Mouse (Mus musculus): ENCODE results near the gene Pomp. TPM values are rescaled to one million over a fixed set of nuclear protein-coding genes. Genes with fewer than 3 reads are reported as not detected.
A peak's percentile ranks its signal among the peaks of the same experiment; 100 is the strongest.
"Not testable (repeated sequence)": the region's sequence is repeated elsewhere in the genome, so short reads cannot be mapped to it uniquely, and the experiment has no call there.

The Pomp gene
- polyA plus RNA-seq, 1 experiment from 2014 or later, result 392 TPM

GRCm38 (mm10) chr5:147883581-147883980 lies 23.3 kb downstream of the Pomp start:
- CTCF ChIA-PET, result interaction anchor here (1.7 kb wide), 1 partner anchor 12 kb away, joined by 4 read pairs; no protein-coding TSS in a partner anchor
- no peaks in the 10 kb centered on the region for H3K27me3 ChIP-seq
- TF ChIP-seq CTCF (IDR thresholded peaks at IDR 0.05), result no peak
- DNase-seq (ENCODE audit: low read depth, low spot score) (no peak), ATAC-seq (no peak)
- POLR2A ChIA-PET, result interaction anchor here (0.8 to 1.3 kb wide), 2 partner anchors 11 to 318 kb away, joined by 3 to 5 read pairs; partner anchors contain the start of gene Slc46a3
- in situ Hi-C loops (cut with MboI; ENCODE audit: low pct_unique_long_range_greater_than_20kb), result no loop called here

GRCm38 (mm10) chr5:147888313-147889297 lies 28.3 kb downstream of the Pomp start:
- no peak for DNase-seq (ENCODE audit: low read depth, low spot score)
- in situ Hi-C loops (cut with MboI; ENCODE audit: low pct_unique_long_range_greater_than_20kb), result no loop called here

GRCm38 (mm10) chr5:147892735-147893134 lies 32.5 kb downstream of the Pomp start:
- ATAC-seq, result no peak
- no peak for TF ChIP-seq CTCF (IDR thresholded peaks at IDR 0.05)
- no peak for DNase-seq (ENCODE audit: low read depth, low spot score)
- in situ Hi-C loops (cut with MboI; ENCODE audit: low pct_unique_long_range_greater_than_20kb), result no loop called here
- POLR2A ChIA-PET, result interaction anchor here (0.6 kb wide), 1 partner anchor 20 kb away, joined by 3 read pairs; no protein-coding TSS in a partner anchor
- no peaks in the 10 kb centered on the region for H3K27me3 ChIP-seq
- CTCF ChIA-PET, result interaction anchor here (1.5 kb wide), 1 partner anchor 32 kb away, joined by 4 read pairs; the partner anchor contains the start of gene Pomp

More at GRCm38 (mm10) chr5:147888313-147889297, 28.3 kb downstream of the Pomp start:
- TF ChIP-seq CTCF (IDR thresholded peaks at IDR 0.05), result no peak
- CTCF ChIA-PET, result no interaction called here
- ATAC-seq, result no peak
- no peaks in the 10 kb centered on the region for H3K27me3 ChIP-seq
- POLR2A ChIA-PET, result no interaction called here

GRCm38 (mm10) chr5:147893143-147893542 lies 32.9 kb downstream of the Pomp start:
- ChIA-PET POLR2A (no interaction called here), CTCF (interaction anchor here (1.1 to 2.1 kb wide), 4 partner anchors 15 to 32 kb away, joined by 3 to 5 read pairs (median 4); partner anchors contain the start of gene Pomp)
- DNase-seq (ENCODE audit: low read depth, low spot score) (no peak), ATAC-seq (no peak)
- TF ChIP-seq CTCF (IDR thresholded peaks at IDR 0.05), result no peak
- in situ Hi-C loops (cut with MboI; ENCODE audit: low pct_unique_long_range_greater_than_20kb), result no loop called here
- no peaks in the 10 kb centered on the region for H3K27me3 ChIP-seq

GRCm38 (mm10) chr5:147893766-147894454 lies 33.6 kb downstream of the Pomp start:
- ChIA-PET CTCF (interaction anchor here (0.6 to 2.1 kb wide), 9 partner anchors 8 to 114 kb away, joined by 3 to 6 read pairs (median 4); no protein-coding TSS in a partner anchor), POLR2A (interaction anchor here (0.6 to 1.2 kb wide), 4 partner anchors 10 to 51 kb away, joined by 3 to 4 read pairs (median 3); no protein-coding TSS in a partner anchor)
- no peak for TF ChIP-seq CTCF (IDR thresholded peaks at IDR 0.05)
- no peak for DNase-seq (ENCODE audit: low read depth, low spot score)
- no peaks in the 10 kb centered on the region for H3K27me3 ChIP-seq
- no peak for ATAC-seq
- in situ Hi-C loops (cut with MboI; ENCODE audit: low pct_unique_long_range_greater_than_20kb), result no loop called here

- in situ Hi-C loops (cut with MboI; ENCODE audit: low pct_unique_long_range_greater_than_20kb), result no loop called here
- peak; percentile 73 for DNase-seq (ENCODE audit: low read depth, low spot score)
- TF ChIP-seq CTCF (IDR thresholded peaks at IDR 0.05), result peak; percentile 70
- H3K27me3 ChIP-seq, result no peaks in the 10 kb centered on the region
- ChIA-PET CTCF (interaction anchor here (0.6 to 2.1 kb wide), 8 partner anchors 9 to 115 kb away, joined by 3 to 6 read pairs (median 4); no protein-coding TSS in a partner anchor), POLR2A (interaction anchor here (1.2 kb wide), 1 partner anchor 11 kb away, joined by 3 read pairs; no protein-coding TSS in a partner anchor)
- ATAC-seq, result peak; percentile 98
Measured at GRCm38 (mm10) chr5:147894455-147895076, 34.3 kb downstream of the Pomp start, which contains the start of gene Slc46a3. Gene Slc46a3, minus strand, starts transcription at chr5:147894815.

GRCm38 (mm10) chr5:147895436-147896198 lies 35.4 kb downstream of the Pomp start:
- no peaks in the 10 kb centered on the region for H3K27me3 ChIP-seq
- in situ Hi-C loops (cut with MboI; ENCODE audit: low pct_unique_long_range_greater_than_20kb), result no loop called here
- DNase-seq (ENCODE audit: low read depth, low spot score) (no peak), ATAC-seq (no peak)
- no peak for TF ChIP-seq CTCF (IDR thresholded peaks at IDR 0.05)
- ChIA-PET CTCF (interaction anchor here (1.2 kb wide), 1 partner anchor 19 kb away, joined by 3 read pairs; no protein-coding TSS in a partner anchor), POLR2A (no interaction called here)

- H3K27me3 ChIP-seq; ATAC-seq; in situ Hi-C loops (cut with MboI; ENCODE audit: low pct_unique_long_range_greater_than_20kb); POLR2A ChIA-PET; DNase-seq (ENCODE audit: low read depth, low spot score): not testable (repeated sequence)
- peak; percentile 33 for TF ChIP-seq CTCF (IDR thresholded peaks at IDR 0.05)
- CTCF ChIA-PET, result interaction anchor here (1.2 kb wide), 1 partner anchor 19 kb away, joined by 3 read pairs; no protein-coding TSS in a partner anchor
Measured at GRCm38 (mm10) chr5:147896501-147896900, 36.2 kb downstream of the Pomp start.

GRCm38 (mm10) chr5:147898254-147898653 lies 38.0 kb downstream of the Pomp start:
- CTCF ChIA-PET, result no interaction called here
- ATAC-seq, result no peak
- no peak for TF ChIP-seq CTCF (IDR thresholded peaks at IDR 0.05)
- POLR2A ChIA-PET, result no interaction called here
- no peaks in the 10 kb centered on the region for H3K27me3 ChIP-seq
- in situ Hi-C loops (cut with MboI; ENCODE audit: low pct_unique_long_range_greater_than_20kb), result no loop called here
- no peak for DNase-seq (ENCODE audit: low read depth, low spot score)

Data from Patski (cell line).